Mouse (Mus musculus) lung, adult 2 months (tissue): ENCODE data around the gene Sccpdh. TPM values are rescaled to one million over a fixed set of nuclear protein-coding genes. Genes with fewer than 3 reads are reported as not detected.
"Not testable (repeated sequence)": the region's sequence is repeated elsewhere in the genome, so short reads cannot be mapped to it uniquely, and the experiment has no call there.

Experiments used
- DNase-seq: peaks from one replicate; pipeline ENCODE4 v3.0.0; 2022
- H3K4me1 ChIP-seq: fragments of 200-500 bp; 2 replicates; pipeline ENCODE4 v1.6.1; 2011; ENCODE audit warnings: low read length; ENCODE audit not compliant: control insufficient read depth, insufficient read depth
- H3K4me3 ChIP-seq: fragments of 200-500 bp; replicated peaks from 2 replicates; pipeline ENCODE3; 2011; ENCODE audit warnings: low read depth, mild to moderate bottlenecking, control low read depth, low read length; ENCODE audit errors: extremely low read depth
- CTCF ChIP-seq: fragments of 200-500 bp; IDR thresholded peaks from 2 replicates; pipeline ENCODE4 v1.5.1; 2011; ENCODE audit warnings: mild to moderate bottlenecking, low read length, control low read depth; ENCODE audit not compliant: insufficient read depth
- POLR2A ChIP-seq: fragments of 200-500 bp; IDR thresholded peaks from 2 replicates; pipeline ENCODE4 v1.6.1; 2011; ENCODE audit warnings: low read depth, mild to moderate bottlenecking, control low read depth, low read length, borderline replicate concordance; ENCODE audit errors: extremely low read depth
- WGBS: fragments of 180-500 bp; shearing (Covaris S2); methylation state at CpG from one replicate; pipeline ENCODE4 v1.1.7; 2018; 5-methylcytosine and 5-hydroxymethylcytosine counted together
- polyA plus RNA-seq: library from polyadenylated mRNA; depleted of rRNA; stranded (reverse); fragments of >200 nt; gene quantifications from 2 replicates; pipeline ENCODE4 v1.2.3, GENCODE M21; 2012

Gene Sccpdh
- polyA plus RNA-seq, 1 experiment = 8.8 TPM

GRCm38 (mm10) chr1:179687966-179688365 lies 20.0 kb downstream of the Sccpdh start:
- DNase-seq = no peak
- H3K4me1 ChIP-seq = no peaks in the 10 kb centered on the region
- TF ChIP-seq POLR2A (no peak), CTCF (no peak)
- no peak overlapping the region for H3K4me3 ChIP-seq
- 96% methylated on average over 3 of the region's 3 CpGs for WGBS

- H3K4me1 ChIP-seq = no peaks in the 10 kb centered on the region
- no peak overlapping the region for H3K4me3 ChIP-seq
- no peak for DNase-seq
- 85% methylated on average over 6 of the region's 6 CpGs for WGBS
- TF ChIP-seq CTCF = no peak
- no peak for TF ChIP-seq POLR2A
These were observed 20.4 kb downstream of the Sccpdh start for GRCm38 (mm10) chr1:179688415-179688814.

GRCm38 (mm10) chr1:179688914-179689313 lies 20.9 kb downstream of the Sccpdh start:
- DNase-seq = no peak
- TF ChIP-seq CTCF (no peak), POLR2A (no peak)
- 82% methylated on average over 5 of the region's 5 CpGs for WGBS
- no peak overlapping the region for H3K4me3 ChIP-seq
- no peaks in the 10 kb centered on the region for H3K4me1 ChIP-seq

DNA sequence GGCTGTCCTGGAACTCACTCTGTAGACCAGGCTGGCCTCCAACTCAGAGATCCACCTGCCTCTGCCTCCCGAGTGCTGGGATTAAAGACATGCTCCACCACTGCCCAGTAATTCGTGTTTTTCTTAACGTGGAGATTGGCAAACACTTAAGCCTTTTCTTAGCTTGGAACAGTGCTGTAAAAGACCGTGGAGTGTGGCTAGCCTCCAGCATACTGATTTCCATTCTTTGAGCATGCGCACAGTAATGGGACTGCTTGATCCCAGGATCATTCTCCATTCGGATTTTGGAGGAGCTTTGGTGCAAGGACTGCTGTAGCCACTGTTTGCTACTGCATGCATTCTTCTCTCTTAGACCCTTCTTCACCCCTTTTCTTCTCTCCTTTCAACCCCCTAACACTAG lies 21.5 kb downstream of the Sccpdh start:
- H3K4me1 ChIP-seq = no peaks in the 10 kb centered on the region
- DNase-seq = no peak
- 65% methylated on average over 6 of the region's 6 CpGs for WGBS
- TF ChIP-seq POLR2A (no peak), CTCF (no peak)
- no peak overlapping the region for H3K4me3 ChIP-seq

DNA sequence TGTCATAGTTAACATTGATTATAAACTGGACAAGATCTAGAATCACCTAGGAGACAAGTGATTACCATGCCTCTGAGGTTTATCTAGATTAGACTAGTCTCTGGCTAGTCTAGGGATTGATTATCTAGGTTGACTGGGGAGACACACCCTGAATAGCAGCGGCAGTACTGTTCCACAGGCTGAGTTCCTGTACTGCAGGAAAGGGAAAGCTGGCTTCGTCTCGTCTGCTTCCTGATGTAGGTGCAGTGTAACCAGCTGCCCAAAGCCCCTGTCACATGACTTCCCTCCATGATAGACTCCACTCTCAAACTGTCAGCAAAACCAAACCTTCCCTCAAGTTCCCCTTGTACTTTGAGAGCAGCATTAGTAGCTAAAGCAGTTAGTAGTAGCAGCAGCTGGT lies 36.1 kb downstream of the Sccpdh start:
- H3K4me3 ChIP-seq = no peak overlapping the region
- no peaks in the 10 kb centered on the region for H3K4me1 ChIP-seq
- DNase-seq = no peak
- WGBS = 30% methylated on average over 3 of the region's 3 CpGs
- TF ChIP-seq CTCF (no peak), POLR2A (no peak)

DNA sequence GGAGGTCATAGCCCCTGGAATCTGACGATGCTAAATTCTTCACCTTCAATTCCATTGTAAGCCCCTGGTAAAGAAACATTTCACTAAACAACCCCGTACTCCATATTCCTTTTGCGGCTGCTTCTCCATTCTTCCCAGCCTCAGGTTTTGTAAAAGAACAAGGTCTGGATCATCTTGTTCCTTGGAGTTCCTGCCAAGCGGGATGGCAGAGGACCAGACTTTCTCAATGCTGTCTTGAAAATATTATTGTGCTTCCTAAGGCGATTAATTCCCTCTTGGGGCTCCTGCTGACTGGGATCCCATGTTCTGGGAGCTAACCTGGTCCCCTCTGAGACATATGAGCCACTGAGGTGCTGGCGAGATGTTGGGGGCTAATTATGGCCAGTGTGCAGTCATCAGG lies 37.1 kb downstream of the Sccpdh start:
- Histone ChIP-seq H3K4me1 (no peaks in the 10 kb centered on the region), H3K4me3 (no peak overlapping the region)
- TF ChIP-seq POLR2A (no peak), CTCF (no peak)
- DNase-seq = no peak
- WGBS = 80% methylated on average over 6 of the region's 6 CpGs

DNA sequence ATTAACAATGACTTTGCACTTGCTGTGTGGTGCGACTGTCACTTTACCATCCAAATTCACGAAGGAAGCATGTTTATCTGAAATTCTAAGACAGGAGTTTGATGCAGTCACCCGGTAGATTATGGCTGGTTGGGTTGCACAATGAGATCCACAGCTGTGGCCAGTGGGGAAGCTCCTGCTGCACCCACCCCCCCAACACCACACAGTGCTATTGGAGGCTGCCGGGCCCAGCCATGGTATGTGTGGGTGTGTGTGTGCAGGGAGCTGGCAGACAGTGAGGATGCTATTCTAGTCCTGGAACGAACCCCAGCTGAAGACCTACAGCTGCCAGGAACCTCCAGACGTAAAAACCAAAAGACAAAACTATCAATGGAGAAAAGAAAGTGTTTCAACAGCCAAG lies 41.4 kb downstream of the Sccpdh start:
- Histone ChIP-seq H3K4me1 (no peaks in the 10 kb centered on the region), H3K4me3 (no peak overlapping the region)
- no peak for TF ChIP-seq CTCF
- TF ChIP-seq POLR2A = no peak
- DNase-seq = no peak
- 65% methylated on average over 6 of the region's 6 CpGs for WGBS

DNA sequence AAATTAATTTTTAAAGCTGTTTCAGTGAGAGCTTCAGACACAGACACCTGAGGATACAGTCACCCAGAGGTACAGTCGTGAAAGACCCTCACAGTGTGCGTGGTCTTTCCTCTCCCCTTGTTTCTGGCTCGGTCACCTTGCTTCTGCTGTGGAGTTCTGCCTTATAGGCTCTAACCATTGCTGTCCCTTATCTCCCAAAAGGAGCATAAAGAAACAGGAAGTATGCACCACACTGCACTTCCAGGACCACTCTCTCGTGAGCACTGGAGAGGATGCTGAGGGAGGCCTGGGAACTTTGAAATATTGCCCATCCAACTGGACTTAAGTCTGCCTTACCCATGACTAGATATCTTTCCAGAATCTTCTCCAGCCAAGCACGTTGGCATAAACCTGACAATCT lies 42.7 kb downstream of the Sccpdh start:
- 82% methylated on average over 5 of the region's 5 CpGs for WGBS
- DNase-seq = no peak
- Histone ChIP-seq H3K4me3 (no peak overlapping the region), H3K4me1 (no peaks in the 10 kb centered on the region)
- TF ChIP-seq POLR2A (no peak), CTCF (no peak)

DNA sequence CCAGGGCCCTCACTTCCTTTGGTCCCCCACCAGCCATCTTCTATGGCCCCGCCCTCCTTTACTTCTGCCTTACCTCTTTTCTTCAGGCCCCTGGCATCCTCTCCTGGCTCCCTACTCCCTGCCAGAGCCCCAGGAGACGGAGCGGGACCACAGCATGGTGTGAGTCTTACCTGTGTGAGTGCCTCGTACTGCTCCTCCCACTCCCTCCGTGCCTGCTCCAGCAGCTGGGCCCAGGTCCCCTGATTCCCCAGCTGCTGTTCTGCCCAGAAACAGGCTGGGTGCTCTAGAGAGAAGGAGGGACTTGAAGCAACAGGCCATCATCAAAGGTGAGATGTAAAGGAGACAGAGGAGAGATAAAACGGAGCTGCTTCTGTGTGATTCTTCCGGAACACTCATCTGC lies 44.6 kb downstream of the Sccpdh start:
- Histone ChIP-seq H3K4me1 (no peaks in the 10 kb centered on the region), H3K4me3 (no peak overlapping the region)
- no peak for TF ChIP-seq CTCF
- TF ChIP-seq POLR2A = no peak
- WGBS = 83% methylated on average over 7 of the region's 7 CpGs
- DNase-seq = no peak

DNA sequence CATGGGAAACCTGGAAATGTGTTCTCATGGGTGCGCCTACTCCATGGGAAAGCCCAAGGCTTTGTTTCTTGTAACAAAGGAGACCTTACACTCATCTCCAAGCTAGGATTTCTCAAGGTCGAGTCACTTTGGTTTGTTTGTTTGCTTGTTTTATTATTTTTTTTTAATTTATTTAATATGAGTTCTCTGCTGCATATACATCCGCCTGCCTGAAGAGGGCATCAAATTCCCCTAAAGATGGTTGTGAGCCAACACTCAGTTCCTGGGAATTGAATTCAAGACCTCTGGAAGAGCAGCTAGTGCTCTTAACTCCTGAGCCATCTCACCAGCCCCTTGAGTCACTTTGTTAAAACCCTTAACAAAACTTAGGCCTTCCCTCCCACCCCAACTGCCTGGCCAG lies 45.4 kb downstream of the Sccpdh start:
- WGBS = 82% methylated on average over 3 of the region's 3 CpGs
- Histone ChIP-seq H3K4me1 (no peaks in the 10 kb centered on the region), H3K4me3 (no peak overlapping the region)
- DNase-seq = no peak
- no peak for TF ChIP-seq POLR2A
- TF ChIP-seq CTCF = no peak

- H3K4me3 ChIP-seq, H3K4me1 ChIP-seq, DNase-seq: not testable (repeated sequence)
- 78% methylated on average over 4 of the region's 4 CpGs for WGBS
These were observed 47.3 kb downstream of the Sccpdh start for GRCm38 (mm10) chr1:179715289-179715688.

DNA sequence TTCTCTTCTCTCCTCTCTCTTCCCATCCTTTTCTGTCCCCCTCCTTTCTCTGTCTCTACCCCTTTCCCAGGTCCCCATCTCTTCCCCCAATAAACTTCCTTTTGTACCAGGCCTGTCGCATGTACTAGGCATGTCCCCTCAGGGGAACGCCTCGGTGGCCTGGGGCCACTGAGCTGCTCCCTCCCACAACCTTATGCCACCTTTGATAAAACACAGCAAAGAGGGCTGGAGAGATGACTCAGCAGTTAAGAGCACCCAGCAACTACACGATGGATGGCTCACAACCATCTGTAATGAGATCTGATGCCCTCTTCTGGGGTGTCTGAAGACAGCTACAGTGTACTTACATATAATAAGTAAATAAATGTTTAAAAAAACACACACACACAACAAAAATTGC lies 47.8 kb downstream of the Sccpdh start:
- WGBS = 80% methylated on average over 4 of the region's 4 CpGs
- no peak for DNase-seq
- no peak for TF ChIP-seq POLR2A
- Histone ChIP-seq H3K4me3 (no peak overlapping the region), H3K4me1 (no peaks in the 10 kb centered on the region)
